Mouse (Mus musculus) WW6 (cell line): ENCODE data around the gene Gm9936.
"Not testable (repeated sequence)": the region's sequence is repeated elsewhere in the genome, so short reads cannot be mapped to it uniquely, and the experiment has no call there.

Source experiments
- DNase-seq: peaks from one replicate; pipeline ENCODE4 v3.0.0-alpha.2; 2013; ENCODE audit warnings: low read depth, low spot score

Gene Gm9936

DNA sequence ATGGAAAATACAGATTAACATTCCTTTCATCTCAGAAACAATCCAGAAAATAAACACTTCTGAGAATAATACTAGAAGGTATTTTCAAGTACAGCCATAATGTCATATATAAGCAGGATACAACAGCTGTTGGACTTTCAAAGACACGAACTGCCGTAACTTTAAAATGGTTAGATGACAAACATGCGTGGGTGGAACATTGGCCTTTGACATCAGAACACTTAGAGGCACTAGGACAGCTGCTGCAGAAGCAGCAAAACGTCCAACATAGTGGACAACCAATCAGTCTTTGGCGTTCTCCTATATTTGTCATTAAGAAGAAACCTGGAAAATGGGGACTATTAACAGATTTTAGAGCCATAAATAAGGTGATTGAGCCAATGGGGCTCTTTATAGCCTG lies 18.0 kb downstream of the Gm9936 start:
- DNase-seq = not testable (repeated sequence)

DNA sequence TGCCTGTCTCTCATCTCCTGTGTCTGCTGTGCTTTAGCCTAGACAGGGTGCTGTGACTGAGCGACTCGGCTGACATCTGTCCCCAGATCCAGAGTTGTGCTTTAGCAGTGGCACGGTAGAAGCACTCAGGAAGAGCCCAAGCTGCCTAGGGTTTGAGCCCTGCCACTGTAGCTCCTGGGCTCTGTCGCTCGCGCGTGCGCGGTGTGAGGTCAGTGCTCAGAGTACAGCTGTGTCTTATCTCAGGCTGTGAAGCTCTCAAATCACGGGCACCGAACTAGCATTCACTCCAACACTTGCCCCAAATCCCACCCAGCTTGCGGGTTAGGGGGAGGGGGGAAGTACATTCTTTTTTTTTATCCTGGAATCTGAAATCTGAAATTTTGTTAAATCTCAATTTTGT lies 21.6 kb downstream of the Gm9936 start:
- no peak for DNase-seq

DNA sequence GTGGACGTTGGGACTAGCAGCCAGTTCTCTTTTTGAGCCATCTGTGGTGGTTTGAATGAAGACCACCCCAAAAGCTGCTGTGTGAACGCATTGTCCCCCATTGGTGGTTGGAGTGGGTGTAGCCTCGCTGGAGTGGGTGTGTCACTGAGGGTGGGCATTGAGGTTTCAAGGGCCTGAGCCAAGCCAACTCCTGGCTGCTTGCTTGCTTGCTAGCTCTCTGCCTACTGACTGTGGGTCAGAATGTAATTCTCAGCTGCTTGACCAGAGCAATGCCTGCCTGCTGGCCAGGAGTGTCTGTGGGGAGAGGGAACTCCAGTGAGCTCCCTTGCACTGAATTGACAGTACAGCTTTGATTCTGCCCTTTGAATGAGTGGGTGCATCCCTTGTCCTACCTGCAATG lies 28.7 kb downstream of the Gm9936 start:
- no peak for DNase-seq

- no peak for DNase-seq
Observed at GRCm38 (mm10) chr5:114827427-114827826, 31.1 kb downstream of the Gm9936 start.

- DNase-seq = peak; percentile 98
Observed at GRCm38 (mm10) chr5:114825978-114826691, 32.3 kb downstream of the Gm9936 start.

GRCm38 (mm10) chr5:114824197-114824596 lies 34.3 kb downstream of the Gm9936 start:
- DNase-seq = no peak

DNA sequence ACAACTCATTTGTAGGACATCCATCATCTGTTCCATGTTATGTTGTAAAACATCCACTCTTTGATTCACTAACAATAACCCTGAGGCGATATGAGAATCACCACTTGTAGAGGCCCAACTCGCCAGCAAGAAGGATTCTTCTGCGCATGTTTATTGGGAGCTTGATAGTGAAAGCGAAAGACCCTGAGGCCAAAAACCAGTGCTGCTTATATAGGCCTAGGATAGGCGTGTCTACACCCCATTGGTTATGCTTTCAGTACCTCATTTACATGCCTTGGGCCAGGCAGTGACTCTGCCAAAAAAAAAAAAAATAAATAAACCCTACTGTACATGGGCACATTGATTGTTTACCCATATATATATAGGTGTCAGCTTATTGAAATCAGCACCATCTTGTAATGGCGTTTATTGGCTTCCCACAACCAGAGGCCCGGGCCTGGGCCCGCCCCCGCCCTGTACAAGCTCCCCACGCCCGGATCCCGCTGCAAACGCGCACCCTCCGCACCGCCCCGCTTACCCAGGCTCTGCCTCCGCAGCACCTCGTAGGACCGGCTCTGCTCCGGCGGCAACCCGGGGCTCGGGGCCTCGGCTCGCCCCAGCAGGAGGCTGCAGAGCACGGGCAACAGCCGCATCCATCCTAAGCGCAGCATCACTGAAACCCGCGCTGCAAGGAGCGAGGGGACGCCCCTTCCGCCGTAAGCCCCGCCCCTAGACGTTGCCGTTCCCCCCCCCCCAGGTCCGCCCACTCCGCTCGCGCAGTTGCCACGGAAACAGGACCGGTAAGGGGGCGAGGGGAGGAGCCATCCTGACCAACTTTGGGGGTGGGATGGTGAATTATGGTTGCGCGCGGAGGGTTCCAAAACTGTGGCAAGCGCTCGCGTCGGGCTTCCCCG lies 35.4 kb downstream of the Gm9936 start, which contains the start of gene 1500011B03Rik:
Gene 1500011B03Rik (minus strand): TSS at position 673 of the 893 bp plus-strand sequence.
- no peak for DNase-seq

DNA sequence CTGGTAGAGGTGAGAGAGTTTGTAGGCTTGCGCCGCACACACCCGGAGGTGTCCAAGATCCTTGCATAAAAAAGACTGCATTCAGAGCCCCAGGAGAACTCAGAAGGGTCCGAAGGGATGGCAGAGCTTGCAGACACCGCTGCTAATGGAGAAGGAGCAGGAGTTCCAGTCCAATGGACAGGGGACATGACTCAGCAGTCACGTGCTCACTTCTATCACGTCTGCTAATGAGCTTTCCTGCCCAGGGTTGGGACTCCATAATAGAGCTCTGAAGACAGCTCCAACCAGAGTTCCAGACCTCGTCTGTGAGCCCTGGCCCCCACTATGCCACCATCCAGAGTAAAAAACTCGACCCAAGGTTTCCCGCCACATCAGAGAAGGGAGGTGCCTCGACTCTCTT lies 40.4 kb downstream of the Gm9936 start:
- DNase-seq = no peak

DNA sequence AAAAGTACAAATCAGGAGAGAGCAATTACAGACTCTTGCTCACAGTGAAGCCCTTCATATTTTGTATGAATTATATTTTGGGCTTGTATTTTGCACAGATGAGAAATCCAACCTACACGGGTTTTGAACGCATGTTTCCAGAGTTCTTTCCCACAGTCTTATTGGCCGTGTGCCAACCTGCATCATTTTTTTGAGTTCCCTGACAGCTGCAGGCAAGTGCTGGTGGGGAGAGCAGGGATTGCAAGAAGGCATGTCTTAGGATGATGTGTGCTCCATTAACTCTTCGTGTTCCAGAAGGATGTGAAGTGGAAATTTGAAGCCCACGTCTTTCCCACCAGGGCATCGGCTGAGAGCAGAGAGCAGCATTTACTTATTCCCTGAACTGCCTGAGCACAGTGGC lies 41.9 kb downstream of the Gm9936 start:
- DNase-seq = no peak

DNA sequence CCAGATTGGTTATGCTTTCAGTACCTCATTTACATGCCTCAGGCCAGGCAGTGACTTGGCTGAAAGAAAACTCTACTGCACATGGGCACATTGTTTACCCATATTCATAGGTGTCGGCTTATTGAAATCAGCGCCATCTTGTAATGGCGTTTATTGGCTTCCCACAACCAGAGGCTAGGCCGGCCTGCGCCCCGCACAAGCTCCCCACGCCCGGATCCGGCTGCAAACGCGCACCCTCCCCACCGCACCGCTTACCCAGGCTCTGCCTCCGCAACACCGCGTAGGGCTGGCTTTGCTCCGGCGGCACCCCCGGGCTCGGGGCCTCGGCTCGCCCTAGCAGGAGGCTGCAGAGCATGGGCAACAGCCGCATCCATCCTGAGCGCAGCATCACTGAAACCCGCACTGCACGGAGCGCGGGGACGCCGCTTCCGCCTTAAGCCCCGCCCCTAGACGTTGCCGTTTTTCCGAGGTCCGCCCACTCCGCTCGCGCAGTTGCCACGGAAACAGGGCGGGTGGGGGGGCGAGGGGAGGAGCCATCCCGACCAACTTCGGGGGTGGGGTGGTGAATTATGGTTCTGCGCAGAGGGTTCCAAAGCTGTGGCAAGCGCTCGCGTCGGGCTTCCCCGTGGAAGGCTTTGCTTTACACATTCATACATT lies 44.8 kb downstream of the Gm9936 start:
- no peak for DNase-seq

- no peak for DNase-seq
Observed at GRCm38 (mm10) chr5:114809826-114810225, 48.7 kb downstream of the Gm9936 start.

DNA sequence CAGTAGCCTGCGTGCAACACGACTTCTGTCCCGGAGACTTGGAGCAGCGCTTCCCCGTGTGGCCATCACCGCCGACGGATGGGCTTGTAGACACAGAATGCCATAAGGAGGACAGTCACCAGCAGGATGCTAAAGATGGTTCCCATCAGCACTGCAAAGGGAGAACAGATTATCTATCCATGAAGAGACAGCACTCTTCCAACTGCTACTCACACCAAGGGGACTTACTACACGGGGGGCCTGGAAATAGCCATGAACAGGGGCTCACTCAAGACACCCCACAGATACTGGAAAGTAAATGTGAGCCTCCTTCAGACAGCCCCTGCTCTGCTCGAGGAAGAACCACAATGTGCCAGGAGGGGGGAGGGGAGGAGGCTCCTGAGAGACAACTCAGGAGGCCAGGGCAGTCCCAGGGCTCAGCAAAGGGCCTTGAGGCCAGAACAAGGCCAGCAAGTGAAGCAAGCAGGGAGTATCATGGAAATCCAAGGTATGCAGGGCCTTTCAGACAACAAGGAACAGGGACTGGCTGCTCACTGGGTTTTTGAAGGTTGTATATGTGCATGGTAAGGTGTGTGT lies 49.2 kb downstream of the Gm9936 start:
- DNase-seq = no peak

- DNase-seq = no peak
Observed at GRCm38 (mm10) chr5:114808385-114808784, 50.1 kb downstream of the Gm9936 start.

- DNase-seq = no peak
Observed at GRCm38 (mm10) chr5:114807893-114808292, 50.6 kb downstream of the Gm9936 start.

DNA sequence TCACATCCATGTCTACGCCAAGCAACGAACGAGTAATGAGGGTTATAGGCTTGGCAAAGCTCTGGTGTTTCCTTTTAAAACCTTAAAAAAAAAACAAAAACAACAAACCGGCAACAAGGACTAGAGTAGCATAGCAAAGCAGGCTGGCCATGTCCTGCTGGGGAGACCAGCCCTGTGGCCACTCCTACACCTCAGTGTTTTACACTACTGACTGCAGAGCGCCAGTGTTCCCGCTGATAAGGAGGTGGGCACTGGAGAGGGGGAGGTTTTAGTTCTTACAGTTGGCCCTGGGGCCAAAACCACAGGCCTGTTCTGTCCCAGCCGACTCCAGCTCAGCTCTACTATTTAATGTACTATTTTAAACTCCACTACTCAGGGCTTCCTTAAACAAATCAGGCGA lies 51.0 kb downstream of the Gm9936 start:
- no peak for DNase-seq

GRCm38 (mm10) chr5:114807063-114807462 lies 51.4 kb downstream of the Gm9936 start:
- DNase-seq = no peak

DNA sequence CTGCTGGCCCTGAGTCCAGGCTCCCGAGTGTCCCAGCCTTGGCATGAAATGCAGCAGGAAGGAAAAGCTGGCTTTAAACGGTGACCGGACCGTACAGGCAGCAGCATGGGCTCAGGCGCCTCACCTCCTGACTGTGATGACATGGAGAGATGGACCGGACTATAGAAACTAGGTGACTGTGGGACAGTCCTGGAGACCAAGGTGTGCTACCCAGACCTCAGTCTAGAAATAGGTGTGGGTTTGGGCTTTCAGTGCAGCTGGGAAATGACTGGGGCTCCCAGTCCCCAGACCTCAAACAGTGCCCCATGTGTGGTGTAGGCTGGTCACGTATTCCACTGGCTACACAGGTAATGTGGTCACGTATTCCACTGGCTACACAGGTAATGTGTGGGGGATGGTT lies 51.8 kb downstream of the Gm9936 start:
- DNase-seq = no peak
